Mouse (Mus musculus): Measurements from ENCODE around the gene Senp2.

GRCm38 (mm10) chr16:21971446-21971845 lies 37.8 kb upstream of the Senp2 start:
- no peak for TF ChIP-seq POLR2A (IDR thresholded peaks at IDR 0.05; ENCODE audit: insufficient read depth, low read length)
- no peak for TF ChIP-seq CTCF (IDR thresholded peaks at IDR 0.05; ENCODE audit: low read depth, low read length)
- no peak for TF ChIP-seq EP300 (IDR thresholded peaks at IDR 0.05; ENCODE audit: insufficient read depth, low read depth, low read length)
